Mouse (Mus musculus) MEL (cell line): Measurements from ENCODE around the gene Zfp652. TPM values are rescaled to one million over a fixed set of nuclear protein-coding genes. Genes with fewer than 3 reads are reported as not detected.

Experiments used
- DNase-seq: peaks from one replicate; pipeline ENCODE4 v3.0.0; 2011; ENCODE audit warnings: low read depth, low spot score
- H3K27ac ChIP-seq: 2 replicates; pipeline ENCODE4 v1.5.1; 2012; ENCODE audit warnings: low read depth, mild to moderate bottlenecking, control low read depth, low read length, moderate library complexity; ENCODE audit not compliant: control insufficient read depth
- H3K27me3 ChIP-seq, 2 experiments: fragments of 150-350 bp in 1 of 2; sonication (generic) in 1 of 2; 2 replicates each; pipeline ENCODE4 v1.6.1; 2012; ENCODE audit warnings: low read length in 2 of 2, mild to moderate bottlenecking in 2 of 2, improper control_type of control experiment in 1 of 2, moderate library complexity in 1 of 2; ENCODE audit not compliant: insufficient read depth in 2 of 2, control insufficient read depth in 1 of 2
- H3K36me3 ChIP-seq, 2 experiments: 2 replicates each; pipeline ENCODE4 v1.6.1; 2012 to 2014; ENCODE audit warnings: low read length in 2 of 2, improper control_type of control experiment in 1 of 2, inconsistent platforms in 1 of 2, mild to moderate bottlenecking in 1 of 2; ENCODE audit not compliant: insufficient read depth in 2 of 2, control insufficient read depth in 1 of 2
- H3K4me1 ChIP-seq, 2 experiments: fragments of 150-350 bp in 1 of 2; sonication (generic) in 1 of 2; 2 replicates each; pipeline ENCODE4 v1.6.1; 2012; ENCODE audit warnings: low read length in 2 of 2, improper control_type of control experiment in 1 of 2, mild to moderate bottlenecking in 1 of 2; ENCODE audit not compliant: insufficient read depth in 2 of 2, control insufficient read depth in 1 of 2
- H3K4me3 ChIP-seq, 2 experiments: fragments of 150-350 bp in 1 of 2; sonication (generic) in 1 of 2; 2 replicates each; pipeline ENCODE4 v1.5.1; 2012; ENCODE audit warnings: low read depth in 2 of 2, low read length in 2 of 2, mild to moderate bottlenecking in 2 of 2, moderate library complexity in 2 of 2, control low read depth in 1 of 2, improper control_type of control experiment in 1 of 2; ENCODE audit not compliant: control insufficient read depth in 1 of 2, insufficient read depth in 1 of 2
- H3K79me2 ChIP-seq: 2 replicates; pipeline ENCODE4 v1.6.1; 2012; ENCODE audit warnings: mild to moderate bottlenecking, low read length, moderate library complexity; ENCODE audit not compliant: control insufficient read depth, poor library complexity, insufficient read depth
- H3K9ac ChIP-seq: 2 replicates; pipeline ENCODE4 v1.6.1; 2012; ENCODE audit warnings: low read depth, mild to moderate bottlenecking, control low read depth, low read length, moderate library complexity; ENCODE audit not compliant: control insufficient read depth, poor library complexity, severe bottlenecking
- H3K9me3 ChIP-seq: fragments of 150-350 bp; sonication (generic); replicated peaks from 2 replicates; pipeline ENCODE4 v1.6.1; 2012; ENCODE audit warnings: mild to moderate bottlenecking, low read length, improper control_type of control experiment, moderate library complexity; ENCODE audit not compliant: insufficient read depth
- BHLHE40 ChIP-seq: IDR thresholded peaks from 2 replicates; pipeline ENCODE4 v1.6.1; 2012; ENCODE audit warnings: low read depth, mild to moderate bottlenecking, inconsistent platforms, low read length, improper control_type of control experiment, borderline replicate concordance
- CHD1 ChIP-seq: IDR thresholded peaks from 2 replicates; pipeline ENCODE4 v1.6.1; 2012; ENCODE audit warnings: low read depth, mild to moderate bottlenecking, inconsistent platforms, low read length, improper control_type of control experiment
- E2F4 ChIP-seq: IDR thresholded peaks from 2 replicates; pipeline ENCODE4 v1.6.1; 2011; ENCODE audit warnings: low read depth, low read length, improper control_type of control experiment, borderline replicate concordance
- ELF1 ChIP-seq: IDR thresholded peaks from 2 replicates; pipeline ENCODE4 v1.6.1; 2014; ENCODE audit warnings: low read depth, mild to moderate bottlenecking, inconsistent platforms, low read length, improper control_type of control experiment, moderate library complexity
- ETS1 ChIP-seq: IDR thresholded peaks from 2 replicates; pipeline ENCODE4 v1.6.1; 2012; ENCODE audit warnings: low read depth, mild to moderate bottlenecking, inconsistent platforms, low read length, improper control_type of control experiment, moderate library complexity
- GABPA ChIP-seq: IDR thresholded peaks from 2 replicates; pipeline ENCODE4 v1.6.1; 2012; ENCODE audit warnings: low read depth, mild to moderate bottlenecking, inconsistent platforms, low read length, improper control_type of control experiment, moderate library complexity
- HCFC1 ChIP-seq: IDR thresholded peaks from 2 replicates; pipeline ENCODE4 v1.6.1; 2012; ENCODE audit warnings: low read depth, mild to moderate bottlenecking, inconsistent platforms, low read length, improper control_type of control experiment, moderate library complexity
- JUND ChIP-seq: IDR thresholded peaks from 2 replicates; pipeline ENCODE4 v1.6.1; 2011; ENCODE audit warnings: low read depth, mild to moderate bottlenecking, improper control_type of control experiment, low read length
- KAT2A ChIP-seq: conservative IDR thresholded peaks from 2 replicates; pipeline ENCODE4 v1.6.1; 2012; ENCODE audit warnings: low read depth, low read length, improper control_type of control experiment, inconsistent platforms
- MAFK ChIP-seq: IDR thresholded peaks from 2 replicates; pipeline ENCODE4 v1.6.1; 2011; ENCODE audit warnings: low read depth, mild to moderate bottlenecking, low read length, improper control_type of control experiment, borderline replicate concordance
- MAX ChIP-seq: IDR thresholded peaks from 2 replicates; pipeline ENCODE4 v1.6.1; 2011; ENCODE audit warnings: low read length, improper control_type of control experiment
- MEF2A ChIP-seq: IDR thresholded peaks from 2 replicates; pipeline ENCODE4 v1.6.1; 2014; ENCODE audit warnings: low read depth, mild to moderate bottlenecking, inconsistent platforms, low read length, improper control_type of control experiment; ENCODE audit not compliant: poor library complexity, insufficient replicate concordance, severe bottlenecking; ENCODE audit errors: extremely low read depth
- MXI1 ChIP-seq: IDR thresholded peaks from 2 replicates; pipeline ENCODE4 v1.6.1; 2011; ENCODE audit warnings: mild to moderate bottlenecking, low read depth, low read length, improper control_type of control experiment
- MYB ChIP-seq: IDR thresholded peaks from 2 replicates; pipeline ENCODE4 v1.6.1; 2011; ENCODE audit warnings: mild to moderate bottlenecking, low read depth, low read length, improper control_type of control experiment
- NELFE ChIP-seq: IDR thresholded peaks from 2 replicates; pipeline ENCODE4 v1.6.1; 2011; ENCODE audit warnings: low read depth, low read length, improper control_type of control experiment
- NRF1 ChIP-seq: IDR thresholded peaks from 2 replicates; pipeline ENCODE4 v1.6.1; 2014; ENCODE audit warnings: low read depth, mild to moderate bottlenecking, inconsistent platforms, low read length, improper control_type of control experiment, moderate library complexity; ENCODE audit not compliant: poor library complexity, insufficient read depth, severe bottlenecking
- POLR2AphosphoS5 ChIP-seq: IDR thresholded peaks from 2 replicates; pipeline ENCODE4 v1.6.1; 2012; ENCODE audit warnings: low read depth, borderline replicate concordance, mild to moderate bottlenecking, inconsistent platforms, low read length, moderate library complexity, mixed read lengths
- RCOR1 ChIP-seq: IDR thresholded peaks from 2 replicates; pipeline ENCODE4 v1.6.1; 2012; ENCODE audit warnings: low read depth, mild to moderate bottlenecking, inconsistent platforms, low read length, improper control_type of control experiment
- SIN3A ChIP-seq: IDR thresholded peaks from 2 replicates; pipeline ENCODE4 v1.6.1; 2012; ENCODE audit warnings: low read length, improper control_type of control experiment, inconsistent platforms
- SMC3 ChIP-seq: IDR thresholded peaks from 2 replicates; pipeline ENCODE4 v1.6.1; 2011; ENCODE audit warnings: low read depth, low read length, improper control_type of control experiment
- TBP ChIP-seq: IDR thresholded peaks from 2 replicates; pipeline ENCODE4 v1.8.0; 2011; ENCODE audit warnings: low read depth, low read length, improper control_type of control experiment
- TCF12 ChIP-seq: IDR thresholded peaks from 2 replicates; pipeline ENCODE4 v1.6.1; 2014; ENCODE audit warnings: low read depth, mild to moderate bottlenecking, inconsistent platforms, low read length, improper control_type of control experiment, moderate library complexity
- UBTF ChIP-seq: IDR thresholded peaks from 2 replicates; pipeline ENCODE4 v1.6.1; 2012; ENCODE audit warnings: low read depth, mild to moderate bottlenecking, inconsistent platforms, low read length, improper control_type of control experiment, moderate library complexity, borderline replicate concordance; ENCODE audit not compliant: insufficient read depth
- USF1 ChIP-seq: IDR thresholded peaks from 2 replicates; pipeline ENCODE4 v1.6.1; 2014; ENCODE audit warnings: low read depth, mild to moderate bottlenecking, inconsistent platforms, low read length, improper control_type of control experiment, moderate library complexity
- USF2 ChIP-seq, 2 experiments: IDR thresholded peaks; 2 replicates each; pipeline ENCODE4 v1.6.1; 2011 to 2012; ENCODE audit warnings: improper control_type of control experiment in 2 of 2, low read length in 2 of 2, borderline replicate concordance in 1 of 2, inconsistent platforms in 1 of 2, low read depth in 1 of 2, mild to moderate bottlenecking in 1 of 2; ENCODE audit not compliant: insufficient read depth in 1 of 2
- ZC3H11A ChIP-seq: IDR thresholded peaks from 2 replicates; pipeline ENCODE4 v1.6.1; 2012; ENCODE audit warnings: low read depth, mild to moderate bottlenecking, inconsistent platforms, low read length, improper control_type of control experiment
- ZMIZ1 ChIP-seq: IDR thresholded peaks from 2 replicates; pipeline ENCODE4 v1.6.1; 2012; ENCODE audit warnings: low read depth, mild to moderate bottlenecking, inconsistent platforms, low read length, improper control_type of control experiment, moderate library complexity
- ZNF384 ChIP-seq: IDR thresholded peaks from 2 replicates; pipeline ENCODE4 v1.6.1; 2012; ENCODE audit warnings: low read depth, mild to moderate bottlenecking, inconsistent platforms, low read length, improper control_type of control experiment
- polyA plus RNA-seq, 2 experiments: library from polyadenylated mRNA; stranded (reverse) in 1 of 2; unstranded in 1 of 2; fragments of >175 nt in 1 of 2; fragments of >200 nt in 1 of 2; gene quantifications; 2 replicates each; pipeline versions ENCODE4 v1.2.1 to v1.2.4; 2012; ENCODE audit warnings: low replicate concordance in 2 of 2, low read depth in 1 of 2; ENCODE audit not compliant: insufficient read length in 2 of 2, insufficient read depth in 1 of 2, missing spikeins in 1 of 2
- total RNA-seq: library from RNA; depleted of rRNA; stranded (reverse); fragments of 300-350 nt; gene quantifications from 2 replicates; pipeline ENCODE4 v1.2.3, GENCODE M21; 2012

Gene Zfp652
- total and polyA plus RNA-seq, 3 experiments, result 19.3 to 38.5 (median 31.8) TPM

- no peaks in the 10 kb centered on the region for H3K9me3 ChIP-seq
- H3K27ac ChIP-seq, result no peak overlapping the region
- DNase-seq, result no peak
- H3K27me3 ChIP-seq, result no peaks in the 10 kb centered on the region
- H3K9ac ChIP-seq, result no peak overlapping the region
- H3K4me1 ChIP-seq, result peaks cover 18 to 23% of the 10 kb centered on the region in 2 experiments
- peaks cover 24 to 25% of the 10 kb centered on the region in 2 experiments for H3K36me3 ChIP-seq
- TF ChIP-seq ZC3H11A (no peak), USF2 (IDR thresholded peaks at IDR 0.05; ENCODE audit: borderline replicate concordance in 1 of 2, insufficient read depth in 1 of 2, low read depth in 1 of 2, low read length in 2 of 2) (no peak), NRF1 (no peak), GABPA (no peak), KAT2A (no peak)
- TF ChIP-seq, all 39 proteins: peak for 0
- Histone ChIP-seq H3K4me3 (no peak overlapping the region), H3K79me2 (peaks cover 33% of the 10 kb centered on the region)
Observed at GRCm38 (mm10) chr11:95748331-95748730, 35.9 kb downstream of the Zfp652 start.

DNA sequence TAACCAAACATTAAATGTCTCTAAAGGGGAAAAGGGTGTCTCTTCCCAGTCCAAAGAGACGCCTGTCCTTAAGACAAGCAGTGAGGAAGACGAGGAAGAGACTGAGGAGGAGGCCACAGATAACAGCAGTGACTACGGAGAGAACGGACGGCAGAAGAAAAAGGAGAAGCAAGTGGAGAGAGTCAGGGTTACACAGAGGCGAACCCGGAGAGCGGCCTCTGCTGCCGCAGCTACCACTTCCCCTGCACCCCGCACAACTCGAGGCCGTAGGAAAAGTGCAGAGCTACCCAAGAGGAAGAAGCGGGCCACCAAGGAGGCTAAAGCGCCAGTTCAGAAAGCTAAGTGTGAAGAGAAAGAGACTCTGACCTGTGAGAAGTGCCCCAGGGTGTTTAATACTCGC lies 37.1 kb downstream of the Zfp652 start:
- H3K27me3 ChIP-seq, result no peaks in the 10 kb centered on the region
- peak overlapping the region in 1 of 2 experiments; percentile 4; a peak in 2 of 4 replicates for H3K4me3 ChIP-seq
- peak; percentile 90 for DNase-seq
- peaks cover 31 to 32% of the 10 kb centered on the region in 2 experiments for H3K36me3 ChIP-seq
- peaks cover 24% of the 10 kb centered on the region for H3K79me2 ChIP-seq
- peaks cover 23 to 27% of the 10 kb centered on the region in 2 experiments for H3K4me1 ChIP-seq
- no peaks in the 10 kb centered on the region for H3K9me3 ChIP-seq
- peak overlapping the region; percentile 68 for H3K27ac ChIP-seq
- peak overlapping the region; percentile 51 for H3K9ac ChIP-seq
- TF ChIP-seq ETS1, result peak; percentile 26; the same call in 1 of the 2 replicates
- 0 out of 2 replicates have a peak, but pooled peaks have one; percentile 23 for TF ChIP-seq BHLHE40
- TF ChIP-seq MYB, result no peak
- peak; percentile 59 for TF ChIP-seq HCFC1
- TF ChIP-seq E2F4, result no peak
- peak; percentile 96; the same call in 1 of the 2 replicates for TF ChIP-seq UBTF
- TF ChIP-seq RCOR1, result peak; percentile 70
- TF ChIP-seq SMC3, result peak; percentile 55
- TF ChIP-seq TBP, result no peak
- TF ChIP-seq ZNF384, result no peak
- no peak for TF ChIP-seq NRF1
- no peak for TF ChIP-seq USF1
- peak; percentile 72; the same call in 1 of the 2 replicates for TF ChIP-seq MXI1
- TF ChIP-seq MAFK, result peak; percentile 24; the same call in 1 of the 2 replicates
- no peak for TF ChIP-seq MEF2A
- peak; percentile 74; the same call in 1 of the 2 replicates for TF ChIP-seq CHD1
- peak; percentile 84 for TF ChIP-seq SIN3A
- TF ChIP-seq JUND, result 0 out of 2 replicates have a peak, but pooled peaks have one; percentile 30
- TF ChIP-seq KAT2A, result peak; percentile 34; the same call in 1 of the 2 replicates
- peak; percentile 61 for TF ChIP-seq ELF1
- TF ChIP-seq GABPA, result 0 out of 2 replicates have a peak, but pooled peaks have one; percentile 12
- 0 out of 2 replicates have a peak, but pooled peaks have one; percentile 40 for TF ChIP-seq NELFE
- TF ChIP-seq TCF12, result peak; percentile 37; the same call in 1 of the 2 replicates
- TF ChIP-seq USF2 (IDR thresholded peaks at IDR 0.05; ENCODE audit: borderline replicate concordance in 1 of 2, insufficient read depth in 1 of 2, low read depth in 1 of 2, low read length in 2 of 2), result no peak
- TF ChIP-seq MAX, result peak; percentile 74
- no peak for TF ChIP-seq POLR2AphosphoS5
- TF ChIP-seq ZMIZ1, result 0 out of 2 replicates have a peak, but pooled peaks have one; percentile 36
